Mouse (Mus musculus): ENCODE results near the gene Polr3g. TPM values are rescaled to one million over a fixed set of nuclear protein-coding genes. Genes with fewer than 3 reads are reported as not detected.

Polr3g gene
- polyA plus RNA-seq, 1 experiment from 2014 or later = 5.1 TPM

- Histone ChIP-seq H3K36me3 (ENCODE audit: insufficient read depth, low read length) (no peaks in the 10 kb centered on the region), H3K9me3 (ENCODE audit: low read length) (no peaks in the 10 kb centered on the region), H3K27me3 (replicated peaks; ENCODE audit: insufficient read depth, low read length) (no peaks in the 10 kb centered on the region), H3K4me2 (replicated peaks; ENCODE audit: low read depth, low read length) (0 out of 2 replicates have a peak overlapping the region, but pooled peaks have one; percentile 25), H3K4me1 (ENCODE audit: insufficient read depth, low read depth, low read length) (no peaks in the 10 kb centered on the region), H3K27ac (ENCODE audit: low read length) (no peak overlapping the region), H3K4me3 (ENCODE audit: low read depth, low read length) (no peak overlapping the region), H3K9ac (replicated peaks; ENCODE audit: low read depth) (no peak overlapping the region)
- WGBS = 9% methylated on average over 8 of the region's 8 CpGs
- ATAC-seq = no peak
- DNase-seq (ENCODE audit: low spot score) = peak; percentile 61
- TF ChIP-seq EP300 (IDR thresholded peaks at IDR 0.05) (no peak), CTCF (IDR thresholded peaks at IDR 0.05) (peak; percentile 83)
Measured at GRCm38 (mm10) chr13:81641289-81642045, 69.3 kb downstream of the Polr3g start.

- no peak for ATAC-seq
- Histone ChIP-seq H3K9ac (replicated peaks; ENCODE audit: low read depth) (no peak overlapping the region), H3K9me3 (ENCODE audit: low read length) (no peaks in the 10 kb centered on the region), H3K4me2 (replicated peaks; ENCODE audit: low read depth, low read length) (no peak overlapping the region), H3K4me3 (ENCODE audit: low read depth, low read length) (no peak overlapping the region), H3K27ac (ENCODE audit: low read length) (no peak overlapping the region), H3K27me3 (replicated peaks; ENCODE audit: insufficient read depth, low read length) (no peaks in the 10 kb centered on the region), H3K4me1 (ENCODE audit: insufficient read depth, low read depth, low read length) (no peaks in the 10 kb centered on the region), H3K36me3 (ENCODE audit: insufficient read depth, low read length) (no peaks in the 10 kb centered on the region)
- 16% methylated on average over 6 of the region's 6 CpGs for WGBS
- no peak for DNase-seq (ENCODE audit: low spot score)
- TF ChIP-seq CTCF (IDR thresholded peaks at IDR 0.05) (no peak), EP300 (IDR thresholded peaks at IDR 0.05) (no peak)
Measured at GRCm38 (mm10) chr13:81640881-81641280, 69.9 kb downstream of the Polr3g start.

DNA sequence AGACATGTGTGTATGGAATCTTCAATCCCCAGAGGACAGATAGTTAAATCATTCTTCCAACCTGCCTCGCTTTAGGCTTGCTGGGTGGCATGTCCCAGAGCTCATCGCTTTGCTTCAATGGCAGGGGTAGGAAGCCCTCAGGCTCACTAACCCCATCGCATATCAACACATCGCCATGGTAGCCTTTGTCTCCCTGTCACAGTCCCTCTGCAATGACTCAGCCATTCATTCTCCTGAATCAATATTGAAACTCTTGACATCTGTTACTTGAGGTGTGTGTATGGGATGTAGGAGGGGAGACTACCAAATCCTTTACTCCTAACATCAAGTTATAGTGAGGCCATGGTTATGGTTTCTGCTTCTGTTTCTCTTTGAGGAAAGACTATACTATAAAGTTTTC lies 71.2 kb downstream of the Polr3g start:
- Histone ChIP-seq H3K27me3 (replicated peaks; ENCODE audit: insufficient read depth, low read length) (no peaks in the 10 kb centered on the region), H3K36me3 (ENCODE audit: insufficient read depth, low read length) (no peaks in the 10 kb centered on the region), H3K27ac (ENCODE audit: low read length) (no peak overlapping the region), H3K4me2 (replicated peaks; ENCODE audit: low read depth, low read length) (no peak overlapping the region), H3K4me1 (ENCODE audit: insufficient read depth, low read depth, low read length) (no peaks in the 10 kb centered on the region), H3K9me3 (ENCODE audit: low read length) (no peaks in the 10 kb centered on the region), H3K9ac (replicated peaks; ENCODE audit: low read depth) (no peak overlapping the region), H3K4me3 (ENCODE audit: low read depth, low read length) (no peak overlapping the region)
- DNase-seq (ENCODE audit: low spot score) (no peak), ATAC-seq (no peak)
- WGBS = 46% methylated on average over 4 of the region's 4 CpGs
- TF ChIP-seq CTCF (IDR thresholded peaks at IDR 0.05) (no peak), EP300 (IDR thresholded peaks at IDR 0.05) (no peak)

DNA sequence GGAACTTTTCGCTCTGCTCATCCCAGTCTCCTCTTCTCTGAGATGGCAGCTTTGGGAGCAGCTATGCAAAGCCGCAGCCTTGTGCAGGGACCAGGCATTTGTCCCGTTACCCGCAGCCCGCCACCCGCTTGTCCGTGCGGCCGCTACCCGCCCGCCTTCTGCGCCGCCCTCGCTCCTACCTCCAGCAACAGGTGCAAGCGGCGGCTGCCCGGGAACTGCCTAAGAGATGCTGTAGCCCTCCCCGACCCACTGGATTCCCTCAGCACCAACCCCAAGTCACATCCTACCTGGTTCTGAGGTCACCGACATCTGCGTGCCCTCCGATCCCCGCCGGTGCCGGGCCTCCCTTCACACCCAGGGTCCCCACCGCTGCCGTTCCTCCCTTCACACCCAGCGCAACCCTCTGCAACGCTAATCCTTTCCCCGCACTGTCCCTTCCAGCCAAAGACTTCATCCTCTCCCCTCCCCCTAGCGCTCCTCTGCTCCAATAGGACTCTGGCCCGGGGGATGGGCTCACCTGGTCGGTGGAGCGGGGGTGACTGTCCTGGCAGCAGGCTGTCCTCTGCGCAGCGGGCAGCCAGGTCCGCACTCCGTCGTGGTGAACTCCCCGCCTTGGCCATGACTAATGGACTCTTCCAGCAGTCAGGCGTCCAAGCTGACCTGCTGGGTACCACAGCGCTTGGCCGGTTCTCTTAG lies 77.9 kb downstream of the Polr3g start, which contains the start of gene Adgrv1:
Gene Adgrv1 (minus strand): TSS at position 435 of the 696 bp plus-strand sequence.
- Histone ChIP-seq H3K4me3 (ENCODE audit: low read depth, low read length) (peak within 1 kb of the TSS; percentile 14; the same call in 1 of the 2 replicates), H3K9ac (replicated peaks; ENCODE audit: low read depth) (no peak within 1 kb of the TSS), H3K4me2 (replicated peaks; ENCODE audit: low read depth, low read length) (peak within 1 kb of the TSS; percentile 38), H3K36me3 (ENCODE audit: insufficient read depth, low read length) (no peaks in the 10 kb centered on the region), H3K9me3 (ENCODE audit: low read length) (no peaks in the 10 kb centered on the region), H3K27ac (ENCODE audit: low read length) (no peak within 1 kb of the TSS), H3K4me1 (ENCODE audit: insufficient read depth, low read depth, low read length) (no peaks in the 10 kb centered on the region), H3K27me3 (replicated peaks; ENCODE audit: insufficient read depth, low read length) (peaks cover 4% of the 10 kb centered on the region; the same call in 1 of the 2 replicates)
- 1% methylated on average over 42 of the region's 42 CpGs for WGBS
- TF ChIP-seq CTCF (IDR thresholded peaks at IDR 0.05) (no peak), EP300 (IDR thresholded peaks at IDR 0.05) (no peak)
- ATAC-seq (peak; percentile 99), DNase-seq (ENCODE audit: low spot score) (peak; percentile 84)

- TF ChIP-seq EP300 (IDR thresholded peaks at IDR 0.05) = no peak
- TF ChIP-seq CTCF (IDR thresholded peaks at IDR 0.05) = no peak
- 59% methylated on average over 5 of the region's 5 CpGs for WGBS
- Histone ChIP-seq H3K27ac (ENCODE audit: low read length) (no peak overlapping the region), H3K27me3 (replicated peaks; ENCODE audit: insufficient read depth, low read length) (peaks cover 4% of the 10 kb centered on the region; the same call in 1 of the 2 replicates), H3K4me1 (ENCODE audit: insufficient read depth, low read depth, low read length) (no peaks in the 10 kb centered on the region), H3K4me3 (ENCODE audit: low read depth, low read length) (no peak overlapping the region), H3K4me2 (replicated peaks; ENCODE audit: low read depth, low read length) (no peak overlapping the region), H3K9me3 (ENCODE audit: low read length) (no peaks in the 10 kb centered on the region), H3K9ac (replicated peaks; ENCODE audit: low read depth) (no peak overlapping the region), H3K36me3 (ENCODE audit: insufficient read depth, low read length) (no peaks in the 10 kb centered on the region)
- ATAC-seq = no peak
- no peak for DNase-seq (ENCODE audit: low spot score)
Measured at GRCm38 (mm10) chr13:81630566-81630965, 80.2 kb downstream of the Polr3g start.

DNA sequence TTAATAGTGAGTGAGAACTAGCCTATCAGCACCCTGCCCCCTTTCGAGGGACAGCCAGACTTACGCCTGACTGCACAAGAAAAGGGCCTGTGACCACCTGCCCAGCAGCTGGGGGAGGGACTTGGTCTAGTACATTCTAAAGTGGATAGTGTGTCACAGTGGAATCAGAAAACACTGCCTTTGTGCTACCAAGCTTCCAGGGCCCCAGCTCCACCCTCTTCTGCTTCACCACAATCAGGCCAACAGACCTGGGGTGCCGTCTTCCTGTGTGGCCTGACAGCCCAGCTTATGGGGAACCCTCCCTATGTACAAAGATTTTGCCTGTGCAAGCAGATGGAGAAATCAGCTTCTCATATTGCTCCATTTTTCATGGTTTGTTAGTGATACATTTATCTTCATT lies 81.4 kb downstream of the Polr3g start:
- H3K4me2 ChIP-seq (replicated peaks; ENCODE audit: low read depth, low read length) = no peak overlapping the region
- H3K27ac ChIP-seq (ENCODE audit: low read length) = no peak overlapping the region
- H3K4me1 ChIP-seq (ENCODE audit: insufficient read depth, low read depth, low read length) = no peaks in the 10 kb centered on the region
- no peak for DNase-seq (ENCODE audit: low spot score)
- H3K9me3 ChIP-seq (ENCODE audit: low read length) = no peaks in the 10 kb centered on the region
- no peak for ATAC-seq
- WGBS = 58% methylated on average over 3 of the region's 3 CpGs
- H3K4me3 ChIP-seq (ENCODE audit: low read depth, low read length) = no peak overlapping the region
- no peak overlapping the region for H3K9ac ChIP-seq (replicated peaks; ENCODE audit: low read depth)
- TF ChIP-seq EP300 (IDR thresholded peaks at IDR 0.05) (no peak), CTCF (IDR thresholded peaks at IDR 0.05) (no peak)
- no peaks in the 10 kb centered on the region for H3K36me3 ChIP-seq (ENCODE audit: insufficient read depth, low read length)
- H3K27me3 ChIP-seq (replicated peaks; ENCODE audit: insufficient read depth, low read length) = peaks cover 4% of the 10 kb centered on the region; the same call in 1 of the 2 replicates

Data from lung, postnatal 0 days (tissue).